Mouse (Mus musculus): Measurements from ENCODE around the gene Clint1.

DNA sequence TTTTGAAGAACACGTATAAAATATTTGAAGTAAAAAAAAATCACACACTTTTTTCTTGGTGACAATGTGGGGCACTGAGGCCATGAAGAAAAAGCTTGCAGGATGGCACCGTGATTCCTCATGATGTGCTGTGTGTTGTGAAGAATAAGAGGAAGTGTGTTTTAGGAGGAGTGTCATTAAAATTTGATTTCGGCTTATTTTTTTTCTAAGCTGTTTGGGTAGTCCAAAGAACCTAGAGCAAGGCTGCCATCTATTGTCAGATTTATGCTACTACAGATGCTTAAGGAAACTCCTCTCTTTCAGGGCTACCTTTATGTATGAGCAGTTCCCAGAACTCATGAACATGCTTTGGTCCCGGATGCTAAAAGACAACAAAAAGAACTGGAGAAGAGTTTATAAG lies 32.2 kb downstream of the Clint1 start:
- TF ChIP-seq CTCF (IDR thresholded peaks at IDR 0.05; ENCODE audit: borderline replicate concordance, extremely low read depth, insufficient read depth, insufficient read length) (peak; percentile 30; the same call in 1 of the 2 replicates), POLR2A (IDR thresholded peaks at IDR 0.05; ENCODE audit: borderline replicate concordance, extremely low read depth, insufficient read depth, insufficient read length, poor library complexity, severe bottlenecking) (no peak)

All from brain, embryonic 14.5 days (tissue).